In the genomic region with DNA sequence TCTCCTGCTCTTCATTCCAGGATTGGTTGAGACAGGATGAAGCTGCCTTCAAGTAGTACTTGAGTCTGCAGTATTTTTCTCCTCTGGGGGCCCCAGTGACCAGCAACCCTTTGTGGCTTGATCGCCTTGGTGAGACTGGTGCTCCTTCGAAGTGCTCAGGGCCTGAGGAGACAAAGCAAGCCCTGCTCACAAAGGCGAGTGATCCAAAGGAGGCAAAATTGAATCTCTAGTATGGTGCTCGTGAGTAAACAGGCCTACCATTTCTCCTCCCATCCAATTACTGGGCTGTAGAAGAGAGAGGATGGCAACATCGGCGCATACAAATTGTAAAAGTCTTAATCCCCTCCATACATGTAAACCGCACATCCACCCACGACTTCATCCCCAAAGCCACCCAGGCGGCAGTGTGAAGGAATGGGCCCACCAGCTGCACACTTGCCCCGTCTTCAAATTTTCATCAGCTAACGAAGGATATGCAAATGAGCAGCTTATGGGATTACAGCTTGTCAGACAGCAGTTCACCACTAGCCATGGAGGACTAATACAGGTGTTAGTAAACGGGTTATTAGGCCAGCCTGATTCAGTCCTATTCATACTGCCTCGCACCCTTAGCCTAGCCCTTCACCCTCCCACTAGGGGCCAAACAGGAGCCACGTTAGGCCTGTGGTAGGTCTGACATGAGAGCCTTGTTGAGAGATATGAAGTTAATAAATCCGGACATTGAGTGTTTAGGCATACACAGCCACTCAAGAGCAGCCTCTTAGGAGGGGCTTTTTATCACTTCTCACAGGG, we compare ENCODE assay signal across 23 mouse cellular contexts.
"Had no signal": no experiment of that assay in that cellular context is flagged by ENCODE, and none has a peak within 500 bp of the region (broad histone marks: within the 10 kb centered on the region; RNA-seq: fewer than 3 reads in every experiment).

No protein-coding gene starts in this region.

- ATAC-seq: intestine, postnatal 0 days; liver, embryonic 12.5 days had no signal

- H3K27ac ChIP-seq: kidney, postnatal 0 days; layer of hippocampus, adult 2 months; limb, embryonic 10.5 days; limb, embryonic 13.5 days; liver, embryonic 12.5 days; liver, embryonic 15.5 days; neural tube, embryonic 13.5 days; stomach, postnatal 0 days had no signal

- H3K27me3 ChIP-seq: liver, embryonic 12.5 days; liver, embryonic 15.5 days had no signal

- H3K4me1 ChIP-seq: limb, embryonic 10.5 days; liver, embryonic 12.5 days; liver, embryonic 15.5 days had no signal

- H3K36me3 ChIP-seq: limb, embryonic 10.5 days; limb, embryonic 13.5 days; liver, embryonic 12.5 days; liver, embryonic 15.5 days; neural tube, embryonic 13.5 days had no signal

- H3K9ac ChIP-seq: limb, embryonic 13.5 days; liver, embryonic 12.5 days; liver, embryonic 15.5 days; neural tube, embryonic 13.5 days had no signal

- H3K4me3 ChIP-seq: layer of hippocampus, adult 2 months; limb, embryonic 10.5 days; limb, embryonic 13.5 days; liver, embryonic 12.5 days; liver, embryonic 15.5 days; myocyte; neural tube, embryonic 13.5 days had no signal

- H3K4me2 ChIP-seq: limb, embryonic 13.5 days; liver, embryonic 12.5 days; liver, embryonic 15.5 days; neural tube, embryonic 13.5 days had no signal

- DNase-seq: kidney, adult 2 months; kidney, postnatal 25 days; layer of hippocampus, adult 9-11 months; liver; lung, adult 18-20 months; lung, postnatal 10 days; lung, postnatal 4 days; right cerebral cortex, adult 18-20 months; right cerebral cortex, postnatal 14 days; right cerebral cortex, postnatal 4 days; thymus, adult 2 months; thymus, postnatal 14 days; thymus, postnatal 4 days had no signal

- H3K9me3 ChIP-seq: limb, embryonic 10.5 days; limb, embryonic 13.5 days; liver, embryonic 12.5 days; liver, embryonic 15.5 days; neural tube, embryonic 13.5 days had no signal
